Mouse (Mus musculus) thymus, adult 2 months (tissue): ENCODE data around the gene Pla2g3.

Experiments used
- CTCF ChIP-seq: fragments of 200-500 bp; IDR thresholded peaks from 2 replicates; pipeline ENCODE4 v1.5.1; 2012; ENCODE audit warnings: mild to moderate bottlenecking, control low read depth, low read length, moderate library complexity, borderline replicate concordance; ENCODE audit not compliant: control insufficient read depth, poor library complexity, insufficient read depth; ENCODE audit errors: extremely low read depth
- POLR2A ChIP-seq: fragments of 200-500 bp; IDR thresholded peaks from 2 replicates; pipeline ENCODE4 v1.6.1; 2012; ENCODE audit warnings: mild to moderate bottlenecking, low read length, control low read depth, moderate library complexity; ENCODE audit not compliant: control insufficient read depth, poor library complexity, insufficient read depth; ENCODE audit errors: extremely low read depth

DNA sequence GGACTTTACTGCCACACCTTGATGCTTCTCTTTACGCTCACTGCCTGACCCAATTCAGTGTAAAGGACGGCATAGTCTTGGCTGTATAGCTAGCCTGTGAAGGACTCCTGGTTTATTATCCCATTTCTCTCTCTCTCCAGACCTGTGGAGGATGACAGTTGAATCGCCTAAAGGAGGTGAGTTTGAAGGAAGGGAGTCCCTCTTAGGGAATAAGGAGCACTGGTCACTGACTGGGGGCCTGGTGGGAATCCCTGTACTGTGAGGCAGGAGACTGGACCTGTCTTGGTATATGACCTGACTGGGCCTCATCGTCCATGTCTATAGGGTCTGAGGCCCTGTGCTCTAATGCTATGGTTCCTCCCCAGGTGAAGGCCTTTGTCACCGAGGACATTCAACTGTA, 28.0 kb downstream of the Pla2g3 start:
- no peak for TF ChIP-seq CTCF
- TF ChIP-seq POLR2A = no peak
